Mouse (Mus musculus): ENCODE results near the gene Ttc9c. TPM values are rescaled to one million over a fixed set of nuclear protein-coding genes. Genes with fewer than 3 reads are reported as not detected.

Gene Ttc9c
- total RNA-seq, 2 experiments from 2014 or later: 11.9 to 12.6 TPM

DNA sequence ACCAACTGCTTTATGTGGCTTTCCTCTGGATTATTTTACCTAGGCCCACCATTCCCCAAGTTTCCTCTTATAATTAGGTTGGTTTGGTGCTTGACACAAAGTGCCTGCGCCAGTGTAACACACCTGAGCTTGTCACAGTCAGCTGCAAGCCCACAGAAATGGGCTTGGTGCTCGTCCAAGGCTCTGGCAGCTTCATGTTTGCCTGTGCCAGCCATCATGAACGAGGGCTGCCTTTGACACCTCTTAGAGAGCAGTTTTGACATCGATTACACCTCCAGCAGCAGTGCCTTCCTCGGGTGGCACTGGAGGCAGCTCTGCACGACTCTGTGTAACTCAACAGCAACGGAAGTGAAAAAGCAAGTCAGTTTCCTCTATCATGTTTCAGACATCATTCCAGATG is 29.0 kb downstream of the Ttc9c start:
- Histone ChIP-seq H3K4me3 (no peak overlapping the region), H3K27ac (no peak overlapping the region)
- intact Hi-C loops (cut with DNase I): no loop called here
- DNase-seq: no peak
- no peak for TF ChIP-seq CTCF (IDR thresholded peaks at IDR 0.05)

DNA sequence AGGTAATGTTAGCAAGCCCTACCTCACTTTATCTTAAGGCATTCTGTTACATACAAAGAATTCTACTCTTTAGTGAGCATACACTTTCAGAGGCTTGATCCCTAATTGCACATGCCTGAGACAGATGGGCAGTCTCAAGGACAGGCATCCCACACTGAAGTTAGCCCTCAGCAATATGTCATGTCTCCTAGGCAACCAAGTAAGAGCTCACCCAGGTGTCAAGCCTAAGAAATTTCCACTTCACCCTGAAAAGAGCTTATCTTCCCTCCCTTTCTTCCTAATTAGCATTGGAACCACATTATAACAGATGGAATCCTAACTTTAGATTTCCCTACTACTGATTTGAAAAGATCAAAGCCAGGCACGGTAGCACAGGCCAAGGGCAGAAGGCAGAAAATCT is 30.0 kb downstream of the Ttc9c start:
- H3K27ac ChIP-seq: no peak overlapping the region
- TF ChIP-seq CTCF (IDR thresholded peaks at IDR 0.05): no peak
- no peak for DNase-seq
- intact Hi-C loops (cut with DNase I): no loop called here
- no peak overlapping the region for H3K4me3 ChIP-seq

DNA sequence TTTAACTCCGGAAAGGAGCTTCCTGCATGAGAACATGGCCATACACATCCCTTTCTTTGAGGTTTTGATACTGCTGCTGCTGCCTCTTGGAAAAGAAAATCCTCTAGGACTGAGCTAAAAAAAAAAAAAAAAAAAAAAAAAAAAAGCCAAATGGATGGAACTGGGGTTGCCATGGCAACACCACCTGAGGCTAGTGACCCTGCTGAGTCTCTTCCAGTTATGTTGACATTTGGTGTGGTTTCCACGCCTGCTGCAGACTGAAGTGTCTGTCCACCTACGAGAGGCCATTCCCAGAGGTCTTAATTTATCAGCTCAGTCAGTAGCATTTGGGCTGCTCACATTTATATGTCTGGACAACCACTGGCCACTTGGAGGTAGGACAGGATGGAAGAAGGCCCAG is 30.6 kb downstream of the Ttc9c start:
- no peak for TF ChIP-seq CTCF (IDR thresholded peaks at IDR 0.05)
- Histone ChIP-seq H3K4me3 (no peak overlapping the region), H3K27ac (no peak overlapping the region)
- intact Hi-C loops (cut with DNase I): no loop called here
- no peak for DNase-seq

GRCm38 (mm10) chr19:8786008-8786781 is 32.9 kb downstream of the Ttc9c start, which contains the start of gene Taf6l:
Taf6l (minus strand) TSS chr19:8786417.
- intact Hi-C loops (cut with DNase I): no loop called here
- DNase-seq: peak; percentile 94
- H3K27ac ChIP-seq: peak within 1 kb of the TSS; percentile 92
- TF ChIP-seq CTCF (IDR thresholded peaks at IDR 0.05): peak; percentile 25; the same call in 1 of the 2 replicates
- peak within 1 kb of the TSS; percentile 96 for H3K4me3 ChIP-seq

- peak overlapping the region; percentile 83 for H3K4me3 ChIP-seq
- no peak for TF ChIP-seq CTCF (IDR thresholded peaks at IDR 0.05)
- peak overlapping the region; percentile 97 for H3K27ac ChIP-seq
- intact Hi-C loops (cut with DNase I): no loop called here
- no peak for DNase-seq
Measured at GRCm38 (mm10) chr19:8774951-8775421, 44.1 kb downstream of the Ttc9c start.

GRCm38 (mm10) chr19:8774086-8774835 is 44.9 kb downstream of the Ttc9c start, which contains the start of gene Tmem179b:
Tmem179b (minus strand) TSS chr19:8774467.
- TF ChIP-seq CTCF (IDR thresholded peaks at IDR 0.05): peak; percentile 30; the same call in 1 of the 2 replicates
- Histone ChIP-seq H3K27ac (peak within 1 kb of the TSS; percentile 97), H3K4me3 (peak within 1 kb of the TSS; percentile 83)
- peak; percentile 97 for DNase-seq
- intact Hi-C loops (cut with DNase I): no loop called here

DNA sequence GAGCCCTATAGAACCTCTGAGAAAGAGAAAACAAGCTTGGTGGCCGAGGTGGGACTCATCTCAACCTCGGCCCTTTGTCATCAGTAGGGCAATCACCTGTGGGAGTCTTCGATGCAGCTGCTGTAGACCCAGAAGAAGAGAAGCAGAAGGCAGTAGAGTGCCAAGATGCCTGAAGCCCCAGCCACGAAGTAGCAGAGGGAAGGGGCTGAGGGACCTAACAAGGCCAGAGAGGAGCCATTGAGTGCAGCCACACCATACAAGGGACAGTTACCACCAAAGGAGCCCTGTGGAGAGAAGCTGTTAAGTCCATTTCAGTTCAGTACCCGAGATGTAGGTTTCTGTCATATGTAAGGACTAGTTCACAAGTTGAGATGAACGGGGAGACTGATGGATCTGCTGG is 45.7 kb downstream of the Ttc9c start:
- no peak for TF ChIP-seq CTCF (IDR thresholded peaks at IDR 0.05)
- H3K27ac ChIP-seq: peak overlapping the region; percentile 97; the same call in 1 of the 2 replicates
- DNase-seq: no peak
- peak overlapping the region; percentile 83 for H3K4me3 ChIP-seq
- intact Hi-C loops (cut with DNase I): no loop called here

GRCm38 (mm10) chr19:8772996-8773395 is 46.1 kb downstream of the Ttc9c start:
- H3K4me3 ChIP-seq: peak overlapping the region; percentile 83
- intact Hi-C loops (cut with DNase I): no loop called here
- no peak for TF ChIP-seq CTCF (IDR thresholded peaks at IDR 0.05)
- no peak overlapping the region for H3K27ac ChIP-seq
- no peak for DNase-seq

- peak within 1 kb of the TSS; percentile 90 for H3K27ac ChIP-seq
- H3K4me3 ChIP-seq: peak within 1 kb of the TSS; percentile 76
- intact Hi-C loops (cut with DNase I): no loop called here
- TF ChIP-seq CTCF (IDR thresholded peaks at IDR 0.05): peak; percentile 15; the same call in 1 of the 2 replicates
- DNase-seq: peak; percentile 88
Measured at GRCm38 (mm10) chr19:8770567-8771270, 48.4 kb downstream of the Ttc9c start, which contains the start of gene Tmem223. Tmem223 (plus strand) TSS chr19:8770996.

- TF ChIP-seq CTCF (IDR thresholded peaks at IDR 0.05): no peak
- intact Hi-C loops (cut with DNase I): no loop called here
Measured at GRCm38 (mm10) chr19:8765562-8765961, 53.6 kb downstream of the Ttc9c start.

DNA sequence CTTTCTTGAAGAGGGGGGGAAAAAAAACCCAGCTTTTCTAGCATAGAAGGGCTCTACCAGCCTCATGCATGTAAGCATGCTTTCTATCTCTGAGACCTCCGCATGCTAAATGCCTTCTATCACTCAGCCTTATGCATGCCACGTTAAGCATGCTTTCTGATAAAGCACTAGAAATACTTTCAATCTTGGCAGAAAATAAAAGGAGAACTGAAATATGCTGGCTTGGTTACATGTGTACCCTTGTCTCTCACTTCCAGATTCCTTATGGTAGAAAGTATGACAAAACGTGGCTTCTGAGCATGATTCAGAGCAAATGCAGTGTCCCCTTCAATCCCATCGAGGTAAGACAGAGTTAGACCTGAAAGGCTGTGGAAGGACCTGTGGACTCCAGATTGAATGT is 55.9 kb downstream of the Ttc9c start:
- Histone ChIP-seq H3K4me3 (no peak overlapping the region), H3K27ac (no peak overlapping the region)
- DNase-seq: no peak
- intact Hi-C loops (cut with DNase I): no loop called here
- no peak for TF ChIP-seq CTCF (IDR thresholded peaks at IDR 0.05)

More at GRCm38 (mm10) chr19:8765562-8765961, 53.6 kb downstream of the Ttc9c start:
- DNase-seq: no peak
- no peak overlapping the region for H3K4me3 ChIP-seq
- H3K27ac ChIP-seq: no peak overlapping the region

DNA sequence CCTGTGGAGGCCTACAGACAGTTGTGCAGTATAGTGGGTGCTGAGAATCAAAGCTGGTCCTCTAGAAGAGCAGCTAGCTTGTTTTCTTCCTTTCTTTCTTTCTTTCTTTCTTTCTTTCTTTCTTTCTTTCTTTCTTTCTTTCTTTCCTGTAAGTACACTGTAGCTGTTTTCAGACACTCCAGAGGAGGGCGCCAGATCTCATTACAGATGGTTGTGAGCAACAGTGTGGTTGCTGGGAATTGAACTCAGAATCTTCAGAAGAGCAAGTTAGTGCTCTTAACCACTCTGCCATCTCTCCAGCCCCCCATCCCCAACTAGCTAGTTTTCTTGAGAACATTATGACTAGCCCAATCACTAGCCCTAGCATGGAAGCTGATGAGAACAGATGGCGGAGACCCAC is 58.4 kb downstream of the Ttc9c start:
- intact Hi-C loops (cut with DNase I): no loop called here
- DNase-seq: no peak
- TF ChIP-seq CTCF (IDR thresholded peaks at IDR 0.05): peak; percentile 24; the same call in 1 of the 2 replicates
- Histone ChIP-seq H3K4me3 (no peak overlapping the region), H3K27ac (no peak overlapping the region)

Other genes with a start within 250 kb of the Ttc9c start
- gene Slc22a8, start 228.1 kb downstream of the Ttc9c start, total RNA-seq (2021): not detected
- not detected for gene Slc22a6, start 201.3 kb downstream of the Ttc9c start, total RNA-seq (2021)
- gene Chrm1, start 155.5 kb downstream of the Ttc9c start, total RNA-seq (2021): not detected
- gene Slc3a2, start 96.0 kb downstream of the Ttc9c start, total RNA-seq (2021): 10 to 100 TPM; 33.9 to 35.1 TPM
- 10 to 100 TPM; 15.4 to 16.4 TPM for gene Wdr74, start 83.5 kb downstream of the Ttc9c start, total RNA-seq (2021)
- gene 1700092M07Rik, start 78.6 kb downstream of the Ttc9c start, total RNA-seq (2021): not detected
- gene Stx5a, start 77.9 kb downstream of the Ttc9c start, total RNA-seq (2021): 10 to 100 TPM; 20.8 to 22.1 TPM
- 10 to 100 TPM; 37.8 to 41.5 TPM for gene Nxf1, start 62.3 kb downstream of the Ttc9c start, total RNA-seq (2021)
- gene Tmem223, start 48.3 kb downstream of the Ttc9c start, total RNA-seq (2021): 100 to 1,000 TPM in 1 of 2 experiments, 10 to 100 TPM in 1; 77.2 to 118 TPM
- 10 to 100 TPM in 1 of 2 experiments, 1 to 10 TPM in 1; 7.4 to 10.6 TPM for gene Tmem179b, start 44.9 kb downstream of the Ttc9c start, total RNA-seq (2021)
- gene Taf6l, start 32.9 kb downstream of the Ttc9c start, total RNA-seq (2021): 1 to 10 TPM; 5.2 to 6.7 TPM
- 10 to 100 TPM; 35.6 to 42.6 TPM for gene Polr2g, start 20.8 kb downstream of the Ttc9c start, total RNA-seq (2021)
- gene Zbtb3, start 16.8 kb downstream of the Ttc9c start, total RNA-seq (2021): 1 to 10 TPM in 1 of 2 experiments, under 1 TPM in 1; 0.82 to 1.1 TPM
- gene Hnrnpul2, start 677 bp upstream of the Ttc9c start, total RNA-seq (2021): 10 to 100 TPM; 40.1 to 49.4 TPM
- gene AC129217.1, start 10.4 kb upstream of the Ttc9c start, total RNA-seq (2021): not detected
- gene Bscl2, start 18.1 kb upstream of the Ttc9c start, total RNA-seq (2021): 10 to 100 TPM; 16.8 to 18.4 TPM
- not detected for gene Gng3, start 19.9 kb upstream of the Ttc9c start, total RNA-seq (2021)
- gene Lrrn4cl, start 31.4 kb upstream of the Ttc9c start, total RNA-seq (2021): 1 to 10 TPM; 7.3 to 7.8 TPM
- 100 to 1,000 TPM; 199 to 235 TPM for gene Ubxn1, start 52.2 kb upstream of the Ttc9c start, total RNA-seq (2021)
- 10 to 100 TPM; 57.7 to 59.0 TPM for gene Uqcc3, start 61.6 kb upstream of the Ttc9c start, total RNA-seq (2021)
- gene Lbhd1, start 64.4 kb upstream of the Ttc9c start, total RNA-seq (2021): 1 to 10 TPM in 1 of 2 experiments, under 1 TPM in 1; 0.99 to 6.1 TPM
- gene Gm49403, start 64.6 kb upstream of the Ttc9c start, total RNA-seq (2021): not detected
- gene 1810009A15Rik, start 69.5 kb upstream of the Ttc9c start, total RNA-seq (2021): 10 to 100 TPM; 11.8 to 13.5 TPM
- gene Gm49416, start 69.6 kb upstream of the Ttc9c start, total RNA-seq (2021): 1 to 10 TPM in 1 of 2 experiments, under 1 TPM in 1; 0.61 to 5.3 TPM
- 10 to 100 TPM; 10.6 to 12.5 TPM for gene Ints5, start 73.7 kb upstream of the Ttc9c start, total RNA-seq (2021)
- 10 to 100 TPM; 21.6 to 26.4 TPM for gene Ganab, start 78.7 kb upstream of the Ttc9c start, total RNA-seq (2021)
- 10 to 100 TPM; 32.2 to 35.7 TPM for gene B3gat3, start 101.0 kb upstream of the Ttc9c start, total RNA-seq (2021)
- gene Rom1, start 110.0 kb upstream of the Ttc9c start, total RNA-seq (2021): 1 to 10 TPM; 7.3 TPM
- 1 to 10 TPM; 3.4 to 6.2 TPM for gene Eml3, start 110.2 kb upstream of the Ttc9c start, total RNA-seq (2021)
- gene Mta2, start 122.5 kb upstream of the Ttc9c start, total RNA-seq (2021): 10 to 100 TPM; 23.5 to 27.2 TPM
- gene Tut1, start 134.5 kb upstream of the Ttc9c start, total RNA-seq (2021): 10 to 100 TPM in 1 of 2 experiments, 1 to 10 TPM in 1; 7.9 to 10.4 TPM
- 100 to 1,000 TPM; 423 to 463 TPM for gene Eef1g, start 147.7 kb upstream of the Ttc9c start, total RNA-seq (2021)
- 100 to 1,000 TPM; 212 to 217 TPM for gene Ahnak, start 170.0 kb upstream of the Ttc9c start, total RNA-seq (2021)